Mouse (Mus musculus): Measurements from ENCODE around the gene Olfr684.

Gene Olfr684

DNA sequence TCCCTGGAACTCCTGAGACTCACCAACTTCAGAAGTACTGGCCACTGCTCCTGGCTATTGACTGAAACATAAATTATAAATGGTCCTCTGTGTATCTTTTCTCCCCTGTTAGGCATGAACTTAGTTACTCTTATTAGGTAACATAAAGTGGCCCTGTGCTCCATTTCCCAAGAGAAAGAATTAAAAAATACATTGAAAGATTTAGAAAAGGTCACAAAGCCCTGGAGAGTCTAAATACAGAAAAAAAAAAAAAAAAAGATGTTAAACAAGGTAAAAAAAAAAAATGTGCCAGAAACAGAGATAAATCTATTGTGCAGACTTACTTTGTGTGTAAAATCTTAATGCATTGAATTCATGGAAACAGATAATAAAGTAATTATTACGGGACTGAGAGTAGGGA lies at the start of gene Olfr684:
Gene Olfr684, minus strand, starts transcription at position 101 of the 400 bp plus-strand sequence.
- DNase-seq = no peak

DNA sequence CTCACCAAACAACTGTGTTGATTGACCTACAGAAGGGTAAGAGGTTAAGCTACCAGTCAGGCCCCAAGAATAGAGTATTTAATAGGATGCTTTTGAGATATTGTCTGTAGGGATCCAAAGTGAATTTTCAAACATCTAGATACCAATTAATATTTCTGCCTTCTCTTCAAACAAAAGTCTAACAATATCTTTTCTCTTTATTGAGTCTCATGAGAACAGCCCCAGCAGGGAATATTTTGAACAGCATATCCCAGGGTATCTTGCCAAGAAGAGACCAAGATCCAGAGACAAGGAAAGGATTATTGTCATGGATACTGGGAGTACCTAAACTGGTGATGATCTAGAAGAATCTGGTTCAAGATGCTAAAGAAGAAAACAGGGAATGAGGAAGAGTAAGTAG lies 43.9 kb upstream of the Olfr684 start, which contains the start of gene Olfr686:
Gene Olfr686, minus strand, starts transcription at position 101 of the 400 bp plus-strand sequence.
- no peak for DNase-seq

DNA sequence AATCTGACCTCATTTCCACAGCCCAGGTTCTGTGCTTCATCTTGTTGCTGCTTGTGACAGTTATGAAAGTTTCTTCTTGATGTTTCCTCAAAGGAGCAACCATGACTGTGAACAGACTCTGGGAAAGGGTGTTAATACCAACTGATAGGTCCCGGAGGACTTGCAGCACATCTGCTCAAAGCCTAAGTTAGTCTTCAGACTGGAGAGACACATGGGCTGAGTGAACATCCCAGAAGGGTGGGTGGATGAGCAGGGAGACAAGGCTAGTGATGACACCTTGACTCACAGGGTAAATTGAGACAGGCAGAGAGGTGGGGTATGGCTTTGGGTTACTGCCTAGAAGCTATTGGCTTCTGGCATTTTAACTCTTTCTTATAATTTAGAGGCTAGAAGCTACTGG lies 22.5 kb upstream of the Olfr684 start, which contains the start of gene Olfr685:
Gene Olfr685, minus strand, starts transcription at position 101 of the 400 bp plus-strand sequence.
- DNase-seq = no peak

DNA sequence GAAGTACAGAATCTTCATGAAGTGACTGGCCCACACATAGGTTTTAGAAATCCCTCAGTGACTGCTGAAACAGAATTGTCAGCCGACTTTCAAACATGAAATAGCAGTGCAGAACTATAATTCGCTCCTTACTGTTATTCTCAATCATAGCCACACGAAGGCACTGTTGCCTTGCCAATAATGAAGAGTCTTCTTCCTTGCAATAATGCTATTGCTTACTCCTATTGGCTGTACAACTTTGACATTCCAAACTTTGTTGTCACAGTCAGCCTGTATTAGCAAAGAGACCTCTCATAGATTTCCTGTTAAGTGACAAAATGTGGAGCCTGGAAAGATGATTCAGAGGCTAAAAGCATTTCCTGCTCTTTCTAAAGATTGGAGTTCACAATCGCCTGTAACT lies 7.3 kb upstream of the Olfr684 start:
- peak in 1 of 2 experiments; percentile 8 for DNase-seq

DNA sequence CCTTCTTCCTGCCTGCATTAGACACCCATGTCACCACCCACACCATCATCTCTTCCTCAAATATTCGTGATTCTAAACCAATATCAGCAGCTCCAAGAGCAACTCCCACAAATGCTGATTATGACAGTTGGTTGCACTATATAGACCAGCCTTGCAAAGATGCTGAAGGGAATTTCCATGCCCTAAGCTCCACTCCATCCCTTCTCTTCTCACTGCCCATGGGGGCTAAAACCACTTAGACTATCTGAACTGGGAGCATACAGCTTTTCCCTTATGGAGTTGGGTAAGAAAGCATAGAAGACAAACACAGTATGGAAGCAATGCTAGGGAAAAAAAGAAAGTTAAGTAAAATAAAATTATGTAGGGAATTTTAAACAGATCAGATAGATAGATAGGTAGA lies 16.5 kb downstream of the Olfr684 start, which contains the start of gene Olfr683:
Gene Olfr683, minus strand, starts transcription at position 101 of the 400 bp plus-strand sequence.
- no peak for DNase-seq

DNA sequence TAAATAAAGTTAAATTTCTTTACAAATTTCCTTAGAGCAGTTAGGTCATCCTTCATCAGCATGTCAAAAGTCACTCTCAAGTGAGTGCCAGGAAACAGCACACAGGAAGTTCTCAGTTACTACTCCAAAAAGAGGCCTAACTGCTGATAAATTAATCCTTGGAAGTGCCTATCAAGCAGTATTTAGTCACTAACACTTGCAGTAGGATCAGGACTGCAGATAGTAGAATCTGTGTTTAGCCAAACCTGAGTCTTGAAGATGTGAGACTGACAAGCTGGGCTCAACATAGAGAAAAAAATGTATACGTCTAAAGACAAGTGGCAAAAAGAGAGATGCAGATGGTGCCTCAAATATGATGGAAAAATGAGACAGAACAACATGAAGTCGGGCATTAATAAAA lies 22.2 kb downstream of the Olfr684 start:
- no peak for DNase-seq

DNA sequence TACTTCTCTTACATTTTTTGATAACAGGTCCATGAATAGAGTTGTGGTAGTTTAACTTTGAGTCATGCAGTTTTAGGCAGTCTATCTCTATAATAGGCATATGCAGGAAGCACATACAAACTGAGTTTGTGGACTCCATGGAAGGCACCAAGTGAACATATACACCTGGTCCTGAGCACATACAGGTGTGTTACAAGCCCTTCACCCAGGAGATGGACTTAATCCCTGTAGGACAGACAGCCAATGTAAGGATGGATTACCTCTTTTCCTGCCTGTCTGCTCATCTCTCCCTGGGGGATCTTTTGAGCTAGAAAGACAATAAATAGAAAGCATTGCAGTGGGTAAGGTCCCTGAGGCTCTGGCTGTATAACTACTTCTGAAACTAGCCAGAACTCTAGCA lies 46.9 kb downstream of the Olfr684 start, which contains the start of gene Olfr681:
Gene Olfr681, plus strand, starts transcription at position 301 of the 400 bp plus-strand sequence.
- no peak for DNase-seq
